Mouse (Mus musculus): ENCODE measurements around the gene Cdk5rap1. TPM values are rescaled to one million over a fixed set of nuclear protein-coding genes. Genes with fewer than 3 reads are reported as not detected.

Gene Cdk5rap1
- 36.8 and 56.8 TPM in 2 replicates for polyA plus RNA-seq (2015; fragmentation: Nextera tagmentation; extraction: Ambion mirVana)

DNA sequence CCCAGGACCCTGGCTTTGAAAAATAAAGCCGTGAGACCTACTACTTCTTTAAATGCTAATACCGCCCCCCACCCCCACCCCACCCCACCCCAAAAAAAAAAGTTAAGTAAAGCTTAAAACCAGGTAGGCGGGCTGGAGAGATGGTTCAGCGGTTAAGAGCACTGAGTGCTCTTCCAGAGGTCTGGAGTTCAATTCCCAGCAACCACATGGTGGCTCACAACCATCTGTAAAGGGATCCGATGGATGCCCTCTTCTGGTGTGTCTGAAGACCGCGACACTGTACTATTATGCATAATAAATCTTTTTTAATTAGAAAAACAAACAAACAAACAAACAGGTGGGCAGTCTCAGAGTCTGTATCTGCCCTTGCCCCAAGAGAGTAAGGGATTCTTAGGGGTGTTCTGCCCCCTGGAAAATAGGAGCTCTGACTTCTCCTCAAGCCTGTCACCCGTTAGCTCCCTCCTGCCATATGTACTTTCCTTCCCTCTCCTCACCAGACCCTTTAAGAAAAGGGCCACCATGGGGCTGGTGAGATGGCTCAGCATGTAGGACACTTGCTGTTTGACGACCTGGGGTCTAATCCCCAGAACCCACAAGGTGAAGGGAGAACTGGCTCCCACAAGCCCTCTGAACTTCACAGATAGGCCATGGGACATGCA lies at the start of gene Cdk5rap1:
Cdk5rap1 (minus strand) TSS at position 169 of the 659 bp plus-strand sequence.
- no peak for DNase-seq (ENCODE audit: low spot score)

DNA sequence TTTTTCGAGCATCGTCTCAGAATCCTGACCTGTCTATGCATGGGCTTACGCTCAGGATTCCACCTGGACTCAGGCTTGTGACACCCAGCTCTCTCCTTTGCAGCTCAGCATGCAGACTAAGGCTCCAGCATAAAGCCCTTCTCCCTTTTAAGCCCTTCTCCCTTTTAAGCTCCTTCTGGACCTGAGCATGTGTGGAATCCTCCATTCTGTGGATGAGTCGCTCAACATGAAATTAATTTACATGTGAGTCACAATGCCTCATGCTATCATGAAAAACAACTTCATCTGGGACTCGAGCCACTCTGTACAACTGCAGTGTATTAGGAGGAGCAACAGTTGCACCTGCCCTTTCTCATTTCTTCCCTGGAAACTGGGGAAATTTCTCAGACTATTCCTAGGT lies 49.4 kb upstream of the Cdk5rap1 start:
- DNase-seq (ENCODE audit: low spot score), result no peak

- no peak for DNase-seq (ENCODE audit: low spot score)
These were observed 48.3 kb upstream of the Cdk5rap1 start for GRCm38 (mm10) chr2:154420942-154421731.

DNA sequence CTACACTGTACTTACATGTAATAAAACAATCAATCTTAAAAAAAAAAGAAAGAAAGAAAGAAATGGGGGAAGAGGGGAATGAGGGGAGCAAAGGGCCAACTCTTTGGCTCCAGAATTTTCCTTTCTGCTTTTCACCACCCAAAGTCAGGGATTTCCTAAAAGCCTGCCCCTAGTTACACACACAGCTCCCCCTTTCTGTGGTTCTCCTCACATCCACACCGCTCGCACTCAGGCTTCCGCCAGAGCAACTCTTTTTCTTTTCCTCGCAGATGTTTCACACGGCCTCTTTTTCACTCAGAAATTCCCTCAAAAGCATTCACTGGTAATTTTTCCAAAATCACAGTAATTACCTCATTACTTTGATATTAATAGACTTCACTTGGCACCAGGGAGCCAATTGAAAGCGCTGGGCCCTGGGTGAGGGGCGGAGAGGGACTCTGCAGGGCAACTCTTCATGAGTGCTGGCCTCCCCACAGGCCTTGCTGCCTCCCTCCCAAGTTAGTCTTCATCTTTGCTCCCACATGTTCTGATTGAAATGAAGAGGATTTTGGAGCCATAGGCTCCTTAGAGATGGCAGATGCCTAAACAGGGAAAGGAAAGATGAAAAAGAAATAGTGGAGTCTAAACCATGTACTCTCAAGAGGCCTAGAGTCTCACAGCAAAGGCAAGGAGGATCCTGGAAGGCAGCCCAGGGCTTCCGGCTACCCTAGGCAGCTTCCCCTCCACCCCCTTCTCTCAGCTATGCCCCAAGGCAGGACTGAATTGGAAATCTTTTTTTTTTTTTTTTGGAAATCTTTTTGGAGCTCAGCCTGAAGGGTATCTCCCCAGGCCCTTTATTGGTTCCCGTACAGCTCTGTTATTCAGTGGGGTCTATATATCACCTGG lies 47.1 kb upstream of the Cdk5rap1 start:
- no peak for DNase-seq (ENCODE audit: low spot score)

- DNase-seq (ENCODE audit: low spot score), result no peak
These were observed 45.2 kb upstream of the Cdk5rap1 start for GRCm38 (mm10) chr2:154418001-154418400.

- DNase-seq (ENCODE audit: low spot score), result peak; percentile 45
These were observed 44.3 kb upstream of the Cdk5rap1 start for GRCm38 (mm10) chr2:154417107-154417506.

- DNase-seq (ENCODE audit: low spot score), result peak; percentile 57
These were observed 39.3 kb upstream of the Cdk5rap1 start for GRCm38 (mm10) chr2:154412018-154412666.

DNA sequence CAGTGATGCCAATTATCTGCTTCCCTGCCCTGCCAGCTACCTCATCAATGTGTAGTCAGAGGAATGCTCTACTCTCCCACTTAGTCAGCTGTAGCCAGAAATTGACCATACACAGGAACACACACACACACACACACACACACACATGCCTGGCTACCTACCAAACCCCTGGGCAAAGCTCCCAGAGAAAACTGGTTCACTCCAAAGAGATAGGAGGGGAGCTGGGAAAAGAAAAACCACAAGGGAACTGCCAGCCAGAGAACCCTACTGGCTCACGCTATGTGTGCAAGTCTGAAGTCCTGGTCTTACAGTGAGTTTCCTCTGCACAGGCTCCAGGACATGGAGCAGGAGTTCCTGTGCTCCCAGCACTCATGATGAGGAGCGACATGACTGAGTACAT lies 37.5 kb upstream of the Cdk5rap1 start:
- DNase-seq (ENCODE audit: low spot score), result no peak

DNA sequence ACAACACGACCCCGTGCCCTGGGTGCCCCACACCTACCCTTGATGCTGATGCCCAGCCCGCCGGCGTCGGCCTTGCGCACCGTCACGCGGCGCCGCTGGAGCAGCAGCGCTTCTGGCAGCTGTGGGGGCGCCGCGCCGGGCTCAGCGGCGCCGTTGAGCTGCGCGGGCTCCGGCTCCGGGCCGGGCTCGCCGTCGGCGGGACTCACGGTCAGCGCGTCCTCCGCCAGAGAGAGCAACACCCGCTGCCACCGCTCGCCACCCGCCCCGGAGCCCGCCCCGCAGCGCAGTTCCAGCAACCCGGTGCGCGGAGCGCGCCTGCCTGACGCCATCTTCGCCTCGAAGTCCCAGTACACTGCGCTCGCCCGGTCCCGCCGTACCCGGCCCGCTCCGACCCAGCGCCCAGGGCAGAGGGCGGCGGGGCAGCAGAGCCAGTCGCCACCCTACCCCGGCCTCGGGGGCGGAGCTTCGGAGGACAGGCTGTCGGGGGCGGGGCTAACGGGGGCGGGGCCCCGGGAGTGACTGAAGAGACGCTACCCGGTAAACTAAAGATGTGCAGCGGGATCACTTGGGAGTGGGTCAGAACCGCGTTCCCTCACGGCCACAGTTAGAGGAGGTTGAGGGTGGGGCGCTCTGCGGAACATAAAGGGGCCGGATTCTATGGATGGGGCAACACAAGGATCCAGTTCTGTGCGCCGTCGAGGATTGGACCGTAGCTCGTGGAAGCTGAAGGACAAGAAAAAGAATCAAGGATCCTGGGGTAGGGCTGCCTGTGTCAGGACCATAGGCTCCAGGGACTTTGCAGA lies 35.0 kb upstream of the Cdk5rap1 start, which contains the start of gene Snta1:
Snta1 (minus strand) TSS at position 457 of the 803 bp plus-strand sequence.
- DNase-seq (ENCODE audit: low spot score), result peak; percentile 59

DNA sequence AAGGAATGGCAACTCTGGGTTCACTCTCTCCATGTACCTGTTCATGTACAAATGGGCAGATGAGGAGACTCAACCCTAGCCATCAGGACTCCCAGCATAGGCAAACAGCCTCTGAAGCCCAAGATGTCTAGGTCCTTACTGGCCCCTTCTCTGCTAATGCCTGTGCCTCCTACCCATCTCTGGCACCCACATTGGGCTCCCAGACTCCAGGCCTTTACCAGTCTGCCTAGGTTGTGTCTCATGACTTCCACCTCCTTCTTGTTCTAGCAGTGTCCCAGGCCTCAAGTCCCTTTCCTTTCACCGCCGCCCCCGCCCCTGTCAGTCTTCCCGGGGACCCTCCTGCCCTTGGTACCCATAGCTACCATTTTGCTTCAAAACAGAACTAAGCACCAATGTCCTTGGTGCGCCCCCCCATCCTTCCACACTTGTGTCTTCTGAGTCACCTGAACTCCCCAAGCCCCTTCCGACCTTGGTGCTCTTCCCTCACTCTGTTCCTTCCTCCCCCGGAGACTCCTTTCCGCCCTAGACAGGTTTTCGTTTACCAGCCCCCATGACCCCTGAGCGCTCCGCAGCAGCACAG lies 34.3 kb upstream of the Cdk5rap1 start:
- DNase-seq (ENCODE audit: low spot score), result no peak

DNA sequence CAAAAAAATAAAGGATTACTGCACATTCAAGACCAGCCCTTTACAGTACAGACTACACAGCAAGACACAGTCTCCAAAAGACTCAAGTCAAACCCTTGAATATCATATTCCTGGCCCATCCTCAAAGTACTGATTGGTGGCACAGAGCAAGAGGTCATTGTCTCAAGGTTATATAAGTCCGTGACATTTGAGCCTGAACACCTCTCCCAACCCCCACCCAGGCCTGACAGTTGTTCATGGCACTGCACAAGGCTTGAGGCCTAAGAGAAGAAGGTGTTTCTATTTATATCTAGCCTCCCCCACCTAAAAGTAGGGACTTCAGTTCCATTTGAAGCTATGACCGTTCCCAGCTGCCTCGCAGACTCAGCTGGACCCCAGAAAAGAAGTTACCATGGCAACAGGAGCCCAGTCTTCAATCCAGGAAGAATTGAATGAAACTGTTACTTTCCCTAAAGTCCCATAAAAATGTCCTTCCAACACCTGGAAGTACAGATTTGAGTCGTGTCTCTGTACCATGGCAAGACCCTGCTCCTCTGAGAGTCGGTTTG lies 32.7 kb upstream of the Cdk5rap1 start:
- DNase-seq (ENCODE audit: low spot score), result no peak

GRCm38 (mm10) chr2:154402811-154403210 lies 30.0 kb upstream of the Cdk5rap1 start:
- no peak for DNase-seq (ENCODE audit: low spot score)

GRCm38 (mm10) chr2:154401976-154402375 lies 29.2 kb upstream of the Cdk5rap1 start:
- no peak for DNase-seq (ENCODE audit: low spot score)

DNA sequence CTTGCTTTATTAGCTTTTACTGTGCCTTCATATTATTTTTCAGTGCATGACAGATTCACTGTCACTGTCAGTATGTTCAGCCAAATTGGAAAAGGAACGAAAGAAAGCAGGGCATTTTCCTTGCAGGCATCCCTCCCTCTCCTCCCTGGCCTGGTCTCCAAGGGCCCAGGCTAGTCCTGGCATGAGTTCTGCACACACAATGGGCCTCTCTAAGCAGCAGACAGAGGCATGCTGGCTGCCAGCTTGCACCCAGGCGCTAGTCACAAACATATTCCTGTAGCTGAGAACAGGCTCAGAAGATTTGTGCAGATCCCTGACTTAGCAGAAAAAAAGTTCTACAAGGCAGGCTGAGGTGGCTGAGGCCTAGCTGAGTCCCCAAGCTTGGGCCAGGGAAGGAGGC lies 26.5 kb upstream of the Cdk5rap1 start:
- DNase-seq (ENCODE audit: low spot score), result no peak

DNA sequence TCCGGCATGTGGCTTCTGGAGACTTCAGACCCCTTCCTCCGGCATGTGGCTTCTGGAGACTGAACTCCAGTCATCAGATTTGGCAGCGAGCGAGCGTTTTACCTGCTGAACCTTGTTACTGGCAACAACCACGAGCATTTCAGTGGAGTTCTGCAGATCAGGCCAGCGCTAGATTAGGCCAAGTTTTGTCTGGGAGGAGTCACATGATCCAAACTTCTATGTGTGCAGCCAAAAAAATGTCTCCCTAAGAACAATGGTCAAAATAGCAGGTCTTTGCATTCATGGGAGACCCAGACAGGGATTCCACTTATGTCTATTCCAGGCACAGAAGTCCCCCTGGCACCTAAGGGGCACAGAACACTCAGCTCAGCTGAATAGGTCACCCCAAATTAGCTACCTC lies 25.5 kb upstream of the Cdk5rap1 start:
- DNase-seq (ENCODE audit: low spot score), result no peak

DNA sequence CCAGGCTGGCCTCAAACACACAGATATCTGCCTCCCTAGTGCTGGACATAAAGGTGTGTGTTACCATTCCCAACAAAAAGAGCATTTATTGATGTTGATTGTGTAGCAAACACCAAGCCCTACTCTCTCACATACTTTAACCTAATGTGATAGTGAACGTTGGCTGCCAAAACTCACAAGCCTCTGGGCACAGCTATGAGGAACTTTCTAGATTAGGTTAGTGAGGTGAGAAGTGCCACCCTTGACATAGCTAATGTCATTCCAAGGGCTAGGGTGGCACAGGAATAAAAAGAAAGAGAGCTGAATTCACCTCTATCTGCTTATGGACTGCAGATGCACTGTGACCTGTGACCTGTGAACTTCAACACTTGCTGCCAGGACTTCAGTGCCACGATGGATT lies 23.7 kb upstream of the Cdk5rap1 start:
- DNase-seq (ENCODE audit: low spot score), result no peak

- DNase-seq (ENCODE audit: low spot score), result no peak
These were observed 21.8 kb upstream of the Cdk5rap1 start for GRCm38 (mm10) chr2:154394602-154395001.

DNA sequence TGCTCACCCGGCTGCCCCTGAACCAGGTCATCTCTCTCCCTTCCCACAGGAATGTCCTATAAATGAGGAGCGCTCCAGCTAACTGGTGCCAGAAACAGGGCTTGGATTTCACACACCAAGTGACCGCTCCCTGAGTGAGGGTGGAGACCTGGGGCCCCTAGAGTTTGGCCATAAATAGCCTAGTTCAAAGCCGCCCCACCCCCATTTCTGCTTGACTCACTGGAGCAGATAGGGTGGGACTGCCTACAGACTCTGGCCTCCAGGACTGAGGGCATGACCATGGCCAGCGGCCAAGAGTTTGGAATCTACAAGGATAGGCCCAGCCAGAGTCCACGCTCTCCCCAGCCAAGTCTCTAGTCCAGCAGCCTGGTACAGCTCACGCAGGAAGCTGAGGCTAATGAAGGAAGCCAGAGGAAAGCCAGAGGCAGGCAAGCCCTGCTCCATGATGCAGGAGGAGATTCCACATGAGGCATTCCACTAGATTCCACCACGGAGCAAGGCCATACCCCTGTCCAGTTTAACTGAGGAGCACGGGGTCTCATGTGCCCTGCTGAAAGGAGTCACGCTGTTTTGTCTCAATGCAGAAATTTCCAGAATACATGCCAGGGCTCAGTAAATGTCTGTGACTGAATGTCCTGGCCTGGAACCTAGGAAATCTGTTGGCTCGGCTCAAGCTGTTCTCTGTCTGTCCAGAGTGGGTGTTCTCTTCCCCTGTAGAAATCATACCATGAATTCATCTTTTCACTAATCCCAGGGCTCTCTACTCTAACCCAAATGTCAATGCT lies 17.6 kb upstream of the Cdk5rap1 start:
- no peak for DNase-seq (ENCODE audit: low spot score)

DNA sequence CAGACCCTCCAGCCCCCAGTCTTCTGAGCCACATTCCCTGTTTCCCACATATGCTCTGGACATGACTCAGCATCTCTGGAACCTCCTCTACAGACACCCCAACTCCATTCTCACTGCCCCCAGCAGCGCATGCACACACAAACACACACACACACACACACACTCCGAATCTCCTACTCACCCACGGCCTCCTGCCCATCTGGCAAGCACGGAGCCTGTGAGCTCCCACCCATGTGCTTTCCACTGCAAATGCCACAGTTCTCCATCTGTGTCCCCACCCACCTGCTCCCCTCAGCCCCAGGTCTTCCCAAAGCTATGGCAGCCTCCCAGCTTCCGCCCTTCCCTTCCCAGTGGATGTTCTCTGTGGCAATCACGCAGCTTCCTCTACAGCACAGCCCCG lies 6.3 kb upstream of the Cdk5rap1 start:
- DNase-seq (ENCODE audit: low spot score), result no peak
